Mouse (Mus musculus): ENCODE measurements around the gene Trp73. TPM values are rescaled to one million over a fixed set of nuclear protein-coding genes. Genes with fewer than 3 reads are reported as not detected.

Trp73 gene
- polyA plus RNA-seq, 1 experiment from 2014 or later: 0.17 TPM

GRCm38 (mm10) chr4:154051401-154051800, 88.6 kb downstream of the Trp73 start:
- no peak for ATAC-seq (ENCODE audit: insufficient read depth)
- H3K4me3 ChIP-seq (ENCODE audit: low read depth, low read length): no peak overlapping the region

GRCm38 (mm10) chr4:154045837-154046236, 94.2 kb downstream of the Trp73 start:
- DNase-seq (no peak), ATAC-seq (ENCODE audit: insufficient read depth) (no peak)
- Histone ChIP-seq H3K4me2 (no peak overlapping the region), H3K27me3 (ENCODE audit: insufficient read depth, low read length) (no peaks in the 10 kb centered on the region), H3K9ac (no peak overlapping the region), H3K4me3 (ENCODE audit: low read depth, low read length) (no peak overlapping the region), H3K9me3 (ENCODE audit: low read depth, low read length) (no peaks in the 10 kb centered on the region), H3K4me1 (ENCODE audit: insufficient read depth) (no peaks in the 10 kb centered on the region), H3K27ac (ENCODE audit: low read depth) (no peak overlapping the region), H3K36me3 (ENCODE audit: insufficient read depth) (no peaks in the 10 kb centered on the region)
- WGBS: 68% methylated on average over 5 of the region's 5 CpGs
- TF ChIP-seq CTCF (IDR thresholded peaks at IDR 0.05; ENCODE audit: low read depth): peak; percentile 34; the same call in 1 of the 2 replicates

More at GRCm38 (mm10) chr4:154051401-154051800, 88.6 kb downstream of the Trp73 start:
- no peak overlapping the region for H3K27ac ChIP-seq (ENCODE audit: low read depth)
- DNase-seq: no peak
- WGBS: 90% methylated on average over 3 of the region's 3 CpGs
- no peaks in the 10 kb centered on the region for H3K27me3 ChIP-seq (ENCODE audit: insufficient read depth, low read length)
- H3K9ac ChIP-seq: no peak overlapping the region
- no peaks in the 10 kb centered on the region for H3K4me1 ChIP-seq (ENCODE audit: insufficient read depth)
- no peaks in the 10 kb centered on the region for H3K36me3 ChIP-seq (ENCODE audit: insufficient read depth)
- H3K9me3 ChIP-seq (ENCODE audit: low read depth, low read length): no peaks in the 10 kb centered on the region
- no peak overlapping the region for H3K4me2 ChIP-seq
- TF ChIP-seq CTCF (IDR thresholded peaks at IDR 0.05; ENCODE audit: low read depth): no peak

GRCm38 (mm10) chr4:154042577-154042976, 97.4 kb downstream of the Trp73 start, which contains the start of gene Ccdc27:
Gene Ccdc27, minus strand, starts transcription at chr4:154042677.
- no peak within 1 kb of the TSS for H3K27ac ChIP-seq (ENCODE audit: low read depth)
- DNase-seq (no peak), ATAC-seq (ENCODE audit: insufficient read depth) (no peak)
- no peak for TF ChIP-seq CTCF (IDR thresholded peaks at IDR 0.05; ENCODE audit: low read depth)
- no peaks in the 10 kb centered on the region for H3K4me1 ChIP-seq (ENCODE audit: insufficient read depth)
- no peak within 1 kb of the TSS for H3K4me3 ChIP-seq (ENCODE audit: low read depth, low read length)
- no peaks in the 10 kb centered on the region for H3K9me3 ChIP-seq (ENCODE audit: low read depth, low read length)
- 78% methylated on average over 9 of the region's 9 CpGs for WGBS
- no peaks in the 10 kb centered on the region for H3K27me3 ChIP-seq (ENCODE audit: insufficient read depth, low read length)
- H3K36me3 ChIP-seq (ENCODE audit: insufficient read depth): no peaks in the 10 kb centered on the region
- H3K9ac ChIP-seq: no peak within 1 kb of the TSS
- no peak within 1 kb of the TSS for H3K4me2 ChIP-seq

GRCm38 (mm10) chr4:154037123-154037522, 102.9 kb downstream of the Trp73 start:
- Histone ChIP-seq H3K4me1 (ENCODE audit: insufficient read depth) (no peaks in the 10 kb centered on the region), H3K27me3 (ENCODE audit: insufficient read depth, low read length) (no peaks in the 10 kb centered on the region), H3K36me3 (ENCODE audit: insufficient read depth) (no peaks in the 10 kb centered on the region), H3K4me2 (no peak overlapping the region), H3K4me3 (ENCODE audit: low read depth, low read length) (no peak overlapping the region), H3K9ac (no peak overlapping the region), H3K9me3 (ENCODE audit: low read depth, low read length) (no peaks in the 10 kb centered on the region), H3K27ac (ENCODE audit: low read depth) (no peak overlapping the region)
- TF ChIP-seq CTCF (IDR thresholded peaks at IDR 0.05; ENCODE audit: low read depth): no peak
- DNase-seq (no peak), ATAC-seq (ENCODE audit: insufficient read depth) (no peak)
- 31% methylated on average over 3 of the region's 3 CpGs for WGBS

GRCm38 (mm10) chr4:154028646-154029045, 111.4 kb downstream of the Trp73 start:
- no peaks in the 10 kb centered on the region for H3K9me3 ChIP-seq (ENCODE audit: low read depth, low read length)
- peak; percentile 50 for TF ChIP-seq CTCF (IDR thresholded peaks at IDR 0.05; ENCODE audit: low read depth)
- H3K4me2 ChIP-seq: no peak overlapping the region
- peaks cover 3% of the 10 kb centered on the region; the same call in 1 of the 2 replicates for H3K27me3 ChIP-seq (ENCODE audit: insufficient read depth, low read length)
- H3K9ac ChIP-seq: no peak overlapping the region
- no peak overlapping the region for H3K27ac ChIP-seq (ENCODE audit: low read depth)
- no peak overlapping the region for H3K4me3 ChIP-seq (ENCODE audit: low read depth, low read length)
- DNase-seq (peak; percentile 57), ATAC-seq (ENCODE audit: insufficient read depth) (no peak)
- no peaks in the 10 kb centered on the region for H3K36me3 ChIP-seq (ENCODE audit: insufficient read depth)
- peaks cover 10% of the 10 kb centered on the region for H3K4me1 ChIP-seq (ENCODE audit: insufficient read depth)

- Histone ChIP-seq H3K27me3 (ENCODE audit: insufficient read depth, low read length) (peaks cover 3% of the 10 kb centered on the region; the same call in 1 of the 2 replicates), H3K36me3 (ENCODE audit: insufficient read depth) (no peaks in the 10 kb centered on the region), H3K4me3 (ENCODE audit: low read depth, low read length) (no peak overlapping the region), H3K4me1 (ENCODE audit: insufficient read depth) (peaks cover 10% of the 10 kb centered on the region), H3K9me3 (ENCODE audit: low read depth, low read length) (no peaks in the 10 kb centered on the region), H3K4me2 (no peak overlapping the region), H3K9ac (no peak overlapping the region), H3K27ac (ENCODE audit: low read depth) (no peak overlapping the region)
- TF ChIP-seq CTCF (IDR thresholded peaks at IDR 0.05; ENCODE audit: low read depth): no peak
- ATAC-seq (ENCODE audit: insufficient read depth): no peak
- DNase-seq: peak; percentile 30
- WGBS: 67% methylated on average over 7 of the region's 7 CpGs
These were observed 111.9 kb downstream of the Trp73 start for GRCm38 (mm10) chr4:154028066-154028465.

- WGBS: 35% methylated on average over 2 of the region's 2 CpGs
- DNase-seq (no peak), ATAC-seq (ENCODE audit: insufficient read depth) (no peak)
- peaks cover 12% of the 10 kb centered on the region for H3K36me3 ChIP-seq (ENCODE audit: insufficient read depth)
- H3K9me3 ChIP-seq (ENCODE audit: low read depth, low read length): no peaks in the 10 kb centered on the region
- TF ChIP-seq CTCF (IDR thresholded peaks at IDR 0.05; ENCODE audit: low read depth): no peak
- H3K4me2 ChIP-seq: peak overlapping the region; percentile 74
- peaks cover 3% of the 10 kb centered on the region; the same call in 1 of the 2 replicates for H3K27me3 ChIP-seq (ENCODE audit: insufficient read depth, low read length)
- H3K27ac ChIP-seq (ENCODE audit: low read depth): no peak overlapping the region
- peak overlapping the region; percentile 42 for H3K4me3 ChIP-seq (ENCODE audit: low read depth, low read length)
- peak overlapping the region; percentile 61 for H3K9ac ChIP-seq
- H3K4me1 ChIP-seq (ENCODE audit: insufficient read depth): peaks cover 10% of the 10 kb centered on the region
These were observed 113.6 kb downstream of the Trp73 start for GRCm38 (mm10) chr4:154026441-154026761.
